Mouse (Mus musculus) C2C12 (cell line): ENCODE measurements around the gene Cdc34. TPM values are rescaled to one million over a fixed set of nuclear protein-coding genes. Genes with fewer than 3 reads are reported as not detected.

Experiments used
- H3K27me3 ChIP-seq: one replicate; pipeline ENCODE4 v1.6.1; 2011; ENCODE audit not compliant: control insufficient read depth, insufficient read depth, insufficient read length
- H3K36me3 ChIP-seq: one replicate; pipeline ENCODE4 v1.6.1; 2011; ENCODE audit not compliant: control insufficient read depth, insufficient read depth
- H3K4me3 ChIP-seq: one replicate; pipeline ENCODE4 v1.5.1; 2011; ENCODE audit warnings: mild to moderate bottlenecking, control low read depth; ENCODE audit not compliant: poor library complexity, insufficient read depth, severe bottlenecking
- H3K79me2 ChIP-seq: one replicate; pipeline ENCODE4 v1.6.1; 2011; ENCODE audit not compliant: control insufficient read depth, insufficient read depth
- H3K79me3 ChIP-seq: one replicate; pipeline ENCODE4 v1.6.1; 2011; ENCODE audit warnings: low read depth, control low read depth
- H3ac ChIP-seq: one replicate; pipeline ENCODE3; 2011; ENCODE audit warnings: low read depth; ENCODE audit not compliant: control insufficient read depth, insufficient read length
- CEBPB ChIP-seq: IDR thresholded peaks from one replicate; pipeline ENCODE4 v1.6.1; 2011; ENCODE audit warnings: low read depth, mild to moderate bottlenecking, control low read depth, moderate library complexity
- CTCF ChIP-seq: IDR thresholded peaks from one replicate; pipeline ENCODE4 v1.5.1; 2011; ENCODE audit not compliant: control insufficient read depth, insufficient read depth, insufficient read length
- FOSL1 ChIP-seq: IDR thresholded peaks from one replicate; pipeline ENCODE4 v1.8.0; 2011; ENCODE audit warnings: mild to moderate bottlenecking, low read length; ENCODE audit not compliant: poor library complexity, insufficient read depth, severe bottlenecking
- MAX ChIP-seq: IDR thresholded peaks from one replicate; pipeline ENCODE4 v1.6.1; 2011; ENCODE audit warnings: mild to moderate bottlenecking, control low read depth
- MYOD1 ChIP-seq: IDR thresholded peaks from one replicate; pipeline ENCODE4 v1.6.1; 2011; ENCODE audit warnings: low read depth; ENCODE audit not compliant: control insufficient read depth, insufficient read length
- MYOG ChIP-seq: IDR thresholded peaks from one replicate; pipeline ENCODE4 v1.6.1; 2011; ENCODE audit not compliant: control insufficient read depth, insufficient read length; ENCODE audit errors: extremely low read depth
- USF1 ChIP-seq: IDR thresholded peaks from one replicate; pipeline ENCODE4 v1.6.1; 2011; ENCODE audit warnings: low read depth, mild to moderate bottlenecking, control low read depth, moderate library complexity
- polyA plus RNA-seq: library from polyadenylated mRNA; unstranded; fragments of >200 nt; fragmentation: generic; extraction: Trizol; gene quantifications from one replicate; pipeline ENCODE4 v1.2.1, GENCODE M21; 2012; ENCODE audit warnings: missing spikeins

Cdc34 gene
- polyA plus RNA-seq, 1 experiment: 235 TPM

DNA sequence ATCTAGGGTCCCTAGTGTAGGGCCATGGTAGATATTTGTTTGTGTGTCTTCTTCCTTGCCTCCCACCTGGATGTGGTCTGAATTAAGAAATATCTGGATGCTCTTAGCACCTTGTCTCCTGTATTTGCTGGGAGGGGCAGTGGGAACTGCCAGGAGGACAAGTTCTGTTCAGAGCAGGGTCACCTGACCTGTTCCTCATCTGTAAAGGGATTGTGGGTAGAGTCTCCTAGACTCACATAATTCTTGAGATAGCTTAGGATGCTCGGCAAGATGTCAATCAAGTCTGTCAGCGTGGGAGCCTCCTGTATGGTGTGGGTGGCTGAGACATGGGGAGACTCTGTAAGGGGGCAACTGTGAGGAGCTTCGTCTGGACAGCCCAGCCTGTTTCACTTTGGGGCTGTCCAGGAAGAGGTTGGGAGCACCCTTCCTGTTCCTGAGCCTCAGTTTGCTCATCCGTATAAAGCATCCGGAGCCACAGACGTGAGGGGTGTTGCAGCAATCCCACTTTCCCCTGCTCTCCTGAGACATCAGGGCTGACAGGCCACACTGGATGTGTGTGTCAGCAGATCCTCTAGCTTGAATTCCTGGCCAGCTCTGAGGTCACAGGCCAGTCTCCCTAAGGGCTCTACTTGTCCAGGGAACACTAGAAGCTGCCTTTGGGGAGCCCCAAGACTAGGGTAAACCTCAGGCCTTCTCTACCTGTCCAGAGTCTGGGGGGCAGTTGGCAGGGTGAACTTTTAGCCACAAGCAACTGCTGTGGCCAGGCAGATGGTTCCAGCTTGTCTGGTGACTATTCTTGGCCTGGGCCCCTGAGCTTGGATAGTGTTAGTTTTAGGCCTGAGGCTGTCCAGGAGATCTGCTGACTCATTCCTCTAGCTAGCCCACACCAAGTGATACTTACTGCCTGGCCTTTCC lies 2.0 kb downstream of the Cdc34 start:
- TF ChIP-seq MYOD1 (no peak), FOSL1 (no peak), MAX (no peak), CEBPB (no peak), USF1 (no peak), CTCF (no peak), MYOG (no peak)
- Histone ChIP-seq H3ac (peak overlapping the region; percentile 78), H3K79me2 (peaks cover 59% of the 10 kb centered on the region), H3K36me3 (peaks cover 58% of the 10 kb centered on the region), H3K4me3 (peak overlapping the region; percentile 99), H3K79me3 (peaks cover 43% of the 10 kb centered on the region), H3K27me3 (no peaks in the 10 kb centered on the region)

DNA sequence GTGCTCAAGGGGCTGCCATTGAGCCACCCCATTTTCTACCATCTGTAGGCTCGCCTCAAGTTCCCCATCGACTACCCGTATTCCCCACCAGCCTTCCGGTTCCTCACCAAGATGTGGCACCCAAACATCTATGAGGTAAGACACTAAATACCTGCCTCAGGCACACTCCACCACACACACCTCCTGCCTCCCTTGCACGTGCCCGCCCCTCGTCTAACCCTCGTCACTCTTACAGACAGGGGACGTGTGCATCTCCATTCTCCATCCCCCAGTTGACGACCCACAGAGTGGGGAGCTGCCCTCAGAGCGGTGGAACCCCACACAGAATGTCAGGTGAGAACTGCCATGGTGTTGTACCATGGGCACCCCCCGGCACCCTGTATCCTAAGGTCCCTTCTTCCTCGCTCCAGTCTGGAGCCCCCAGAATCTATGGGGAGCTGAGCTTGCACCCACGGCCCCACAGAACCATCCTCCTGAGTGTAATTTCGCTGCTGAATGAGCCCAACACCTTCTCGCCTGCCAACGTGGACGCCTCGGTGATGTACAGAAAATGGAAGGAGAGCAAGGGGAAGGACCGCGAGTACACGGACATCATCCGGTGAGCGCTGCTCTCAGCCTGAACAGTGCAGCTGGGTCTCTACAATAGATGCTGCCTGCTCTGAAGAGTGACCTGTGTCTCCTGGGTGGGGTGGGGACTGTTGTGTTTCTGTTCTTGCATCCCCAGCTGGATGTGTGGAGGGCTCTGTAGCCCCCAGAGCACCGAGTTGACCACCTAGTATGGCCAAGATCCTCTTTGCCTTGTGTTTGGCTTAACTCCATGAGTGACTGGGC lies 3.0 kb downstream of the Cdc34 start:
- Histone ChIP-seq H3K79me2 (peaks cover 59% of the 10 kb centered on the region), H3K27me3 (no peaks in the 10 kb centered on the region), H3K36me3 (peaks cover 64% of the 10 kb centered on the region), H3ac (peak overlapping the region; percentile 5), H3K79me3 (peaks cover 43% of the 10 kb centered on the region), H3K4me3 (no peak overlapping the region)
- TF ChIP-seq USF1 (no peak), MAX (no peak), CTCF (no peak), FOSL1 (no peak), CEBPB (no peak), MYOD1 (no peak), MYOG (no peak)

DNA sequence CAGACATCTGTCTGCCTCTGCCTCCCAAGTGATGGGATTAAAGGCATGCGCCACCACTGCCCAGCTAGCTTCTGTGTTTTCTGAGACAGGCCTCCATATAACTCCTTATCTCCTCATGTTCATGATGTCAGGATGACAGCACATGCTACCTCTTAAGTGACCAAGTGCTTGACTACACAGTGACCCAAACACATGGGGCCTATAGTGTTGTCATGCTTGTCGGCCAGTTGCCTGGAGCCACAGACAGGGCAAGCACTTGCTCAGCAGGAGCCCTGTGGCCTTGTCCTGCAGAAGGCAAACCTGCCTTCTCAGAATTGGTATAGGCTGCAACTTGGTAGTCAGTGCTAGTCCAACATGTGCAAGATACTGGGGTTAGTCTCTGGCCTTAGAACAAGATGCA lies 4.2 kb downstream of the Cdc34 start:
- Histone ChIP-seq H3K79me3 (peaks cover 43% of the 10 kb centered on the region), H3ac (no peak overlapping the region), H3K4me3 (no peak overlapping the region), H3K79me2 (peaks cover 59% of the 10 kb centered on the region), H3K36me3 (peaks cover 64% of the 10 kb centered on the region), H3K27me3 (no peaks in the 10 kb centered on the region)
- no peak for TF ChIP-seq CTCF
- no peak for TF ChIP-seq MYOG
- TF ChIP-seq MYOD1: no peak
- no peak for TF ChIP-seq CEBPB
- TF ChIP-seq MAX: no peak
- no peak for TF ChIP-seq FOSL1
- no peak for TF ChIP-seq USF1

DNA sequence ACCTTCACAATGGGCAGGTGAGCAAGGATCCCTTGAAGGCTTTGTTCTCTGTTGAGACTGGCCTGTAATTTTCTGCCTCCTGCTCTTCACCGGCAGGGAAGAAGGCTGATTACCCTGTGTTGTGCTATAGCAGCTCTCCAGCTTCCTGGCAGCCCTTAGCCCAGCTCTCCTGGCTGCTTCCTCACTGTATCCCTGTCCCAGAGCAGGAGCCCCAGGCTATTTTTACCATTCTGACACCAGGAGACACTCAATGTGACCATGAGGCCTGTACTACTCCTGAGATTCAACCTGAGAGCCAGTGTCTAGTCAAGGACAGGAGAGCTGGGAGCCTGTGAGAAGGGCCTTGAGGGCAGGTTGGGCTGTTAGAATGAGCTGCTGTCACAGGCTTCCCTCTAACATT lies 4.7 kb downstream of the Cdc34 start:
- peaks cover 64% of the 10 kb centered on the region for H3K36me3 ChIP-seq
- no peaks in the 10 kb centered on the region for H3K27me3 ChIP-seq
- no peak overlapping the region for H3ac ChIP-seq
- no peak overlapping the region for H3K4me3 ChIP-seq
- H3K79me3 ChIP-seq: peaks cover 43% of the 10 kb centered on the region
- peaks cover 59% of the 10 kb centered on the region for H3K79me2 ChIP-seq
- TF ChIP-seq MYOD1 (no peak), CTCF (no peak), MAX (no peak), CEBPB (no peak), FOSL1 (no peak), USF1 (no peak), MYOG (no peak)

DNA sequence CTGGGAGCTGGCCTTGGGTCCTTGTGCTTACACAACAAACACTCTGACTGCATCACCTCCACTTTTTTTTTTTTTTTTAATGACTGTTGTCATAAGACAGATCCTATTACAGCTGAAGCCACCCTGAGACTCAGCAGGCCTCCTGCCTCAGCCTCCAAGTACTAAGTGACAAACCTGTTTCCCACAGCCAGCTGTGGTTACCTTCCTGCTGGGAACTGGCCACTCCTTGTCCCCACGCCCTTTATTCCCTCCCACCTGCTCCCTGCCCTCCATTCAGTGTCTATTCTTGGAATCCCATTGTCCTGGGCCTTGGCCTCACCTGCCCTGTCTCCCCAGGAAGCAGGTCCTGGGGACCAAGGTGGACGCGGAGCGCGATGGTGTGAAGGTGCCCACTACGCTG lies 5.5 kb downstream of the Cdc34 start:
- Histone ChIP-seq H3K27me3 (no peaks in the 10 kb centered on the region), H3K79me3 (peaks cover 42% of the 10 kb centered on the region), H3ac (no peak overlapping the region), H3K4me3 (no peak overlapping the region), H3K79me2 (peaks cover 54% of the 10 kb centered on the region), H3K36me3 (peaks cover 64% of the 10 kb centered on the region)
- TF ChIP-seq USF1: no peak
- no peak for TF ChIP-seq FOSL1
- no peak for TF ChIP-seq CTCF
- no peak for TF ChIP-seq MYOG
- no peak for TF ChIP-seq MYOD1
- TF ChIP-seq CEBPB: no peak
